Mouse (Mus musculus) megakaryocyte, embryonic 14.5 days (primary cell): ENCODE measurements around the gene Ccdc88a. TPM values are rescaled to one million over a fixed set of nuclear protein-coding genes. Genes with fewer than 3 reads are reported as not detected.

ENCODE experiments used
- H3K27me3 ChIP-seq: replicated peaks from 2 replicates; pipeline ENCODE3; 2012; ENCODE audit warnings: inconsistent platforms
- H3K36me3 ChIP-seq: replicated peaks from 2 replicates; pipeline ENCODE3; 2012; ENCODE audit warnings: low read length, inconsistent platforms, mixed read lengths
- H3K4me1 ChIP-seq: 2 replicates; pipeline ENCODE4 v1.6.1; 2012; ENCODE audit warnings: inconsistent platforms
- H3K4me3 ChIP-seq: replicated peaks from 2 replicates; pipeline ENCODE3; 2012; ENCODE audit warnings: moderate library complexity, mild to moderate bottlenecking, inconsistent platforms
- H3K9me3 ChIP-seq: 2 replicates; pipeline ENCODE4 v1.6.1; 2012; ENCODE audit warnings: inconsistent platforms
- FLI1 ChIP-seq: IDR thresholded peaks from 2 replicates; pipeline ENCODE4 v1.6.1; 2012; ENCODE audit warnings: low read length, inconsistent platforms, mixed read lengths
- GATA1 ChIP-seq: IDR thresholded peaks from 3 replicates; pipeline ENCODE4 v1.6.1; 2012; ENCODE audit warnings: mixed read lengths, low read length, inconsistent platforms, borderline replicate concordance
- polyA plus RNA-seq: library from polyadenylated mRNA; stranded (reverse); fragments of >175 nt; gene quantifications from 2 replicates; pipeline ENCODE4 v1.2.3, GENCODE M21; 2012; ENCODE audit warnings: low replicate concordance; ENCODE audit not compliant: insufficient read depth

Gene Ccdc88a
- polyA plus RNA-seq, 1 experiment, result 4.2 TPM

GRCm38 (mm10) chr11:29448741-29449140 is 75.3 kb downstream of the Ccdc88a start:
- no peaks in the 10 kb centered on the region; the same call in 1 of the 2 replicates for H3K4me1 ChIP-seq
- no peaks in the 10 kb centered on the region for H3K27me3 ChIP-seq
- H3K9me3 ChIP-seq, result no peaks in the 10 kb centered on the region
- TF ChIP-seq FLI1, result no peak
- TF ChIP-seq GATA1, result no peak
- H3K36me3 ChIP-seq, result peaks cover 21% of the 10 kb centered on the region
- H3K4me3 ChIP-seq, result no peak overlapping the region

GRCm38 (mm10) chr11:29474676-29475075 is 101.2 kb downstream of the Ccdc88a start:
- Histone ChIP-seq H3K9me3 (no peaks in the 10 kb centered on the region), H3K4me1 (no peaks in the 10 kb centered on the region), H3K4me3 (no peak overlapping the region), H3K36me3 (peaks cover 40% of the 10 kb centered on the region), H3K27me3 (no peaks in the 10 kb centered on the region)
- TF ChIP-seq FLI1 (no peak), GATA1 (no peak)

GRCm38 (mm10) chr11:29493135-29493534 is 119.7 kb downstream of the Ccdc88a start:
- H3K9me3 ChIP-seq, result no peaks in the 10 kb centered on the region
- no peaks in the 10 kb centered on the region for H3K27me3 ChIP-seq
- no peak overlapping the region for H3K4me3 ChIP-seq
- H3K36me3 ChIP-seq, result peaks cover 73% of the 10 kb centered on the region
- no peak for TF ChIP-seq GATA1
- TF ChIP-seq FLI1, result no peak
- H3K4me1 ChIP-seq, result 0 out of 2 replicates have a peak, but pooled peaks cover 3% of the 10 kb centered on the region

GRCm38 (mm10) chr11:29496962-29497361 is 123.5 kb downstream of the Ccdc88a start:
- Histone ChIP-seq H3K36me3 (peaks cover 72% of the 10 kb centered on the region), H3K4me3 (no peak overlapping the region), H3K9me3 (no peaks in the 10 kb centered on the region), H3K4me1 (peaks cover 3% of the 10 kb centered on the region; the same call in 1 of the 2 replicates), H3K27me3 (no peaks in the 10 kb centered on the region)
- no peak for TF ChIP-seq GATA1
- TF ChIP-seq FLI1, result no peak

DNA sequence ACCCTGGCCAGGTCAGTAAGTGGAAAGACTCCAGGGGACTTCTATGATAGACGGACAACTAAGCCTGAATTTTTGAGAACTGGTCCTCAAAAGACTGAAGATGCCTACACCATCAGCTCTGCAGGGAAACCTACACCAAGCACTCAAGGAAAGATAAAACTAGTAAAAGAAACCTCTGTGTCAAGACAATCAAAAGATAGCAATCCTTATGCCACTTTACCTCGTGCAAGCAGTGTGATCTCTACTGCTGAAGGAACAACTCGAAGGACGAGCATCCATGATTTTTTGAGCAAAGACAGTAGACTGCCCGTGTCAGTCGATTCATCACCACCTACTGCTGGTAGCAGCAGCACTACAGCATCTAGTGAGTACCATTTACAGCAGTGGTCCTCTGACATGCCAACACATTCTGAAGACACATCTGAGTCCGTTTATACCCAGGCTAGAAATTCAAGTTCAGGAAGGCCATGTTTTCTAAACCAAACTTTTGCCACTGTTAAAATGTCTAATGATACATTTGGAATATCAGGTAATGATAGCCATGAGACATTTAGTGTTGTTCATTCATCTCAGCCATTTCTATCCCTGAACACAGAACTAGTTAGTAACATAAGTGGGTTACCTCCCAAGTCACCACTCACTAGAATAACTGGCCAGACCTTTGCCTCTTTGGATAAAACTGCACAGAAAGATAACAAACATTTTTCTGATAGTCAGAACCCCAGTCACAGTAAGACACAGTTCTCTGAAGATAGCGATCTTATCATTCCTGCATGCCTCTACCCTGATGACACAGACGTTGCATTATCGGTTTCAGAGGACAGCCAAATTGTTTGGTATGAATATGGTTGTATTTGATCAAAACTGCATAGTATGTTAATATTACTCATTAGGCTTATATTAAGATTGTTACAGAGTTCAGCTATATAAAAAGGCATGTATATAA is 130.8 kb downstream of the Ccdc88a start:
- H3K36me3 ChIP-seq, result peaks cover 64% of the 10 kb centered on the region
- TF ChIP-seq GATA1 (no peak), FLI1 (no peak)

DNA sequence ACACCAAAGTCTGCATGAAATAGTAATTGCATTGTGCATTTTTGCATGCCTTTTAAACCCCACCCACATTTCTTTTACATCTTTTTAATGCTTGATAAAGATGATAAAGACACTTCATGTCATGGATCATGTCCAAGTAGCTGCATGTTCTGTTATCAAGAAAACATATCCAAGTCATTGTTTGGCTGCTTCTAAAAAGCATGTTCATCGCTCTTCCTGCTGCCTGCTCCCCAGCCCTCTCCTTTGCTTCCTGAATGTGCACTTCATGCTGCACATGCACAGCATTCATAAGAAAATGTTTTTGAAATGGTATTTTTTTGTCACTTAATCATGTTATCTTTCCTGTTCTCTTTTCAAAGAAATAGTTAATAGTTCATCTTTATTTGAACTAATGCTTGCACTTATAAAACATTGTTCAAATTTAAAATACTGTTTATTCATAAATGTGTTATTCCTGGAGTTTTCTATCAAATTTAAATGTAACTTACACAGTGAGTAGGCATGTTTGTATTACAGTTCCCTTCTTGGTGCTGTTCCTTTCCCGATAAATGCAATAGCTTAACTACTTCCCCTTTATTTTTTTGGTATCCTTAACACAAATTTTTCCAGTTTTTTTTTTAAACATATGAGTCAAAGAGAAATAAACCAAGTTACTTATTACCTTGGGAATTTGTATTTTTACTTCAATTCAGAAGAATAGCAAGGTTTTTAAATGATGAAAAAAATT is 131.6 kb downstream of the Ccdc88a start:
- Histone ChIP-seq H3K36me3 (peaks cover 63% of the 10 kb centered on the region), H3K4me1 (peaks cover 13% of the 10 kb centered on the region), H3K4me3 (no peak overlapping the region), H3K27me3 (no peaks in the 10 kb centered on the region), H3K9me3 (no peaks in the 10 kb centered on the region)
- TF ChIP-seq FLI1 (no peak), GATA1 (no peak)

More for the DNA sequence above, 130.8 kb downstream of the Ccdc88a start:
- Histone ChIP-seq H3K4me3 (no peak overlapping the region), H3K9me3 (no peaks in the 10 kb centered on the region), H3K4me1 (peaks cover 13% of the 10 kb centered on the region), H3K27me3 (no peaks in the 10 kb centered on the region)

DNA sequence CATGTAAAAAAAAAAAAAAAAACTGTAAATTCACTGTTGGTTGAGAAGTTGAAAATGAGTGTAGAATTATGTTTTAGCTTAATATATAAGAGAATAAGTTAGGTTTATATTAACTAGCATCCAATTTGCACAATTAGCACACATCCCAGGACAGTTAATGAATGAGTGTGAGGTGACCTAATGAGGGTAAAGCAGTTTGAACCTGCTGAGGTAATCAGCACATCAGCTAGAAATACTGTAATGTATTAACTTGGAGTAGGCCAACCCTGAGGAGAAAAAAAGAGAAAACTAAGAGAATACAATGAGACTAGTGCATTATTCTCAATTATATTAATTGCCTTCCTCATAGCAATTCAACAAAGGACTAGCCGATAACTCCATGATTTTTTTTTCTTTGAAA is 136.0 kb downstream of the Ccdc88a start:
- H3K9me3 ChIP-seq, result no peaks in the 10 kb centered on the region
- no peak overlapping the region for H3K4me3 ChIP-seq
- H3K4me1 ChIP-seq, result peaks cover 19% of the 10 kb centered on the region
- no peak for TF ChIP-seq FLI1
- no peak for TF ChIP-seq GATA1
- H3K36me3 ChIP-seq, result peaks cover 61% of the 10 kb centered on the region
- no peaks in the 10 kb centered on the region for H3K27me3 ChIP-seq

DNA sequence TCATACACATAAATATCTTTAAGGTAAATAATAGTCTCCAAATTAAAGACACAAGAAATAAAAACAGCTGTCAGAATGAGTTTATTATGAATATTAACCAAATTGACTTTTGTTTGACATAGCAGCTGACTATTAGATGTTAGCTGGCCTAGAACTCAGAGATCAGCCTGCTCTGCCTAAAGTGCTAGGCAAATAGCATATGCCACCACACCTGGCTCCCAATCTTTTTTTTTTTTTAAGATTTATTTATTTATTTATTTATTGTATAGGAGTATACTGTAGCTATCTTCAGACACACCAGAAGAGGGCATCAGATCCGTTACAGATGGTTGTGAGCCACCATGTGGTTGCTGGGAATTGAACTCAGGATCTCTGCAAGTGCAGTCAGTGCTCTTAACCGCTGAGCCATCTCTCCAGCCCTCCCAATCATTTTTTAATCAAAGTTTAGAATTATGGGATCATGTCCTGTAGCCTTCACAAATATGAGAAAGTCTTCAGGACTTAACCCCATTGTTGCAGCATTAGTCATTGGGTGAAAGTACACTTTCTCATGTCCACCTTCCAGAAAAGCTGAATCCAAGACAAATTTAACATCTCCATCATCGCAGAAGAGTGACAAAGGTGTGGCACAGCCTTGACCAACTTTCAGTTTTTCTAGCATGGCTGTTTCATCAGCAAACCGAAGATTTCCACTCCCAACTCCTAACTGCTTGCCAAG is 139.5 kb downstream of the Ccdc88a start:
- TF ChIP-seq FLI1, result no peak
- no peak overlapping the region for H3K4me3 ChIP-seq
- H3K36me3 ChIP-seq, result peaks cover 37% of the 10 kb centered on the region
- H3K27me3 ChIP-seq, result no peaks in the 10 kb centered on the region
- peaks cover 16% of the 10 kb centered on the region for H3K4me1 ChIP-seq
- no peaks in the 10 kb centered on the region for H3K9me3 ChIP-seq

- TF ChIP-seq GATA1 (no peak), FLI1 (no peak)
- Histone ChIP-seq H3K9me3 (peaks cover 6% of the 10 kb centered on the region), H3K27me3 (no peaks in the 10 kb centered on the region), H3K36me3 (peaks cover 39% of the 10 kb centered on the region), H3K4me1 (peaks cover 16% of the 10 kb centered on the region), H3K4me3 (peak overlapping the region; percentile 95)
Observed at GRCm38 (mm10) chr11:29514325-29514681, 140.8 kb downstream of the Ccdc88a start.

GRCm38 (mm10) chr11:29514682-29515412 is 141.4 kb downstream of the Ccdc88a start, which contains the start of gene Prorsd1:
Gene Prorsd1 (minus strand): TSS chr11:29515033.
- peak; percentile 71 for TF ChIP-seq FLI1
- TF ChIP-seq GATA1, result no peak
- H3K4me1 ChIP-seq, result peaks cover 16% of the 10 kb centered on the region
- no peaks in the 10 kb centered on the region for H3K27me3 ChIP-seq
- H3K36me3 ChIP-seq, result peaks cover 34% of the 10 kb centered on the region
- H3K9me3 ChIP-seq, result peaks cover 7% of the 10 kb centered on the region
- peak within 1 kb of the TSS; percentile 95 for H3K4me3 ChIP-seq
